ENCODE assay signal across 29 mouse cellular contexts in the genomic region with DNA sequence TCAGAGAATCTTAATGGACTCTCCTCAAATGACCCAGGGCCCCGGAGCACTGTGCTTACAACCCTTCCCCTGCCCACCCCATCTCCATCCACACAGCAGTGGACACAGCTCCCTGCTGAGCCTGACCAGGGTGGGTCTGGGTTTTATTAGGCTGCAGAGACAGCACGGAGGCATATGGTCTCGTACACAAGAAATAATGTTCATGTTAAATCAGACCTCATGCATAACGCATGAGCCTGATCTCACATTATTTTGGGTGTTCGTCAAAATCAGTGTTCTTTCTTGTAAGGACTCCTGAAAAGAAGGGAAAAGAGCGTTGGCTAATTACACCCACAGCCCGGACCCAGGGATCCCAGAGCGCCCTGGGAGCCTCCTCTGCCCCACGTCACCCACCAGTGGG. TPM values are rescaled to one million over a fixed set of nuclear protein-coding genes. Genes with fewer than 3 reads are reported as not detected.
DNase-seq lines count a peak whose midpoint lies in the region; ATAC-seq and TF ChIP-seq lines count a peak whose summit lies in the region.
"Had no signal": no experiment of that assay in that cellular context is flagged by ENCODE, and none has a peak within 500 bp of the region (broad histone marks: within the 10 kb centered on the region; RNA-seq: fewer than 3 reads in every experiment).

No protein-coding gene starts in this region.

- ATAC-seq in frontal cortex, adult (ENCODE audit: low TSS enrichment), result 0 out of 2 replicates have a peak, but pooled peaks have one; percentile 5
- ATAC-seq in forebrain, embryonic 16.5 days, result peak; percentile 66
- no peak for ATAC-seq in midbrain, embryonic 16.5 days
- no peak for ATAC-seq in granulocyte monocyte progenitor cell, adult 5-6 weeks (replicated peaks; ENCODE audit: poor library complexity, severe bottlenecking)

- H3K36me3 ChIP-seq in forebrain, embryonic 16.5 days (ENCODE audit: control insufficient read depth, insufficient read depth), result no peaks in the 10 kb centered on the region
- no peaks in the 10 kb centered on the region for H3K36me3 ChIP-seq in midbrain, embryonic 16.5 days (ENCODE audit: control insufficient read depth, insufficient read depth, low read length)
- H3K36me3 ChIP-seq: heart, embryonic 13.5 days; liver, embryonic 15.5 days had no signal

- H3K9ac ChIP-seq in forebrain, embryonic 16.5 days (replicated peaks; ENCODE audit: low read depth, low read length), result 0 out of 2 replicates have a peak overlapping the region, but pooled peaks have one; percentile 40
- H3K9ac ChIP-seq in midbrain, embryonic 16.5 days (ENCODE audit: low read depth, low read length), result no peak overlapping the region
- H3K9ac ChIP-seq: heart, embryonic 13.5 days; liver, embryonic 15.5 days had no signal

- peaks cover 18% of the 10 kb centered on the region for H3K27me3 ChIP-seq in forebrain, embryonic 16.5 days (replicated peaks; ENCODE audit: control insufficient read depth, insufficient read depth, low read length)
- peaks cover 15% of the 10 kb centered on the region for H3K27me3 ChIP-seq in midbrain, embryonic 16.5 days (ENCODE audit: control insufficient read depth, insufficient read depth, low read depth, low read length)

- peak overlapping the region; percentile 37 for H3K4me2 ChIP-seq in forebrain, embryonic 16.5 days (ENCODE audit: low read length)
- H3K4me2 ChIP-seq in midbrain, embryonic 16.5 days (ENCODE audit: low read length), result peak overlapping the region; percentile 31; the same call in 1 of the 2 replicates
- H3K4me2 ChIP-seq: heart, embryonic 13.5 days; liver, embryonic 15.5 days had no signal

- WGBS in forebrain, embryonic 16.5 days, result 19% methylated on average over 9 of the region's 9 CpGs
- 45% methylated on average over 9 of the region's 9 CpGs for WGBS in midbrain, embryonic 16.5 days

- DNase-seq in frontal cortex, postnatal 10 days (ENCODE audit: low spot score in 2 of 2), result no peak
- peak; percentile 78 for DNase-seq in brain, embryonic 14.5 days (ENCODE audit: low read depth)
- DNase-seq in lung, adult 18-20 months, result no peak
- DNase-seq in gastrocnemius, postnatal 25 days, result no peak
- DNase-seq: cerebellum, adult 11-12 months; cerebellum, postnatal 25 days; gastrocnemius, postnatal 14 days; heart, adult 2 months; heart, postnatal 14 days; kidney, adult 11 months; layer of hippocampus, adult 9-11 months; left cerebral cortex, postnatal 4 days; liver; lung, postnatal 4 days; right cerebral cortex, adult 18-20 months; right cerebral cortex, postnatal 4 days; thymus, postnatal 25 days had no signal

- TF ChIP-seq CTCF in brain, embryonic 14.5 days (IDR thresholded peaks at IDR 0.05; ENCODE audit: borderline replicate concordance, extremely low read depth, insufficient read depth, insufficient read length), result no peak

- no peak for TF ChIP-seq POLR2A in brain, embryonic 14.5 days (IDR thresholded peaks at IDR 0.05; ENCODE audit: borderline replicate concordance, extremely low read depth, insufficient read depth, insufficient read length, poor library complexity, severe bottlenecking)

- peaks cover 30% of the 10 kb centered on the region for H3K4me1 ChIP-seq in forebrain, embryonic 16.5 days (replicated peaks; ENCODE audit: control insufficient read depth, insufficient read depth, low read length)
- peaks cover 20% of the 10 kb centered on the region for H3K4me1 ChIP-seq in midbrain, embryonic 16.5 days (ENCODE audit: control insufficient read depth, insufficient read depth, low read length)
- H3K4me1 ChIP-seq: liver, embryonic 15.5 days had no signal

- H3K27ac ChIP-seq in forebrain, embryonic 16.5 days (ENCODE audit: low read length), result peak overlapping the region; percentile 74
- H3K27ac ChIP-seq in midbrain, embryonic 16.5 days (ENCODE audit: low read length), result no peak overlapping the region
- H3K27ac ChIP-seq: heart, adult 2 months; heart, embryonic 13.5 days; left cerebral cortex, adult 2 months; liver, embryonic 15.5 days had no signal

- H3K9me3 ChIP-seq in forebrain, embryonic 16.5 days (ENCODE audit: control insufficient read depth, low read length), result no peaks in the 10 kb centered on the region
- no peaks in the 10 kb centered on the region for H3K9me3 ChIP-seq in midbrain, embryonic 16.5 days (replicated peaks; ENCODE audit: control insufficient read depth, low read length, poor library complexity, severe bottlenecking)
- H3K9me3 ChIP-seq: heart, embryonic 13.5 days; liver, embryonic 15.5 days had no signal

- no peak overlapping the region for H3K4me3 ChIP-seq in forebrain, embryonic 16.5 days (replicated peaks; ENCODE audit: low read length)
- no peak overlapping the region for H3K4me3 ChIP-seq in midbrain, embryonic 16.5 days (ENCODE audit: low read depth, low read length)
- H3K4me3 ChIP-seq: heart, adult 2 months; heart, embryonic 13.5 days; left cerebral cortex, adult 2 months; liver, embryonic 15.5 days had no signal

RNA-seq across cellular contexts. Expression of gene Pou3f1, which starts 7.6 kb away (rescaled TPM):
- 21.3 and 23.1 TPM in 2 replicates for polyA plus RNA-seq in brain, embryonic 14.5 days (2012; rRNA removed)
- 20.9 and 22.7 TPM in 2 replicates for polyA plus RNA-seq in forebrain, embryonic 16.5 days (2015; fragmentation: Nextera tagmentation; extraction: Ambion mirVana)
- 12.3 and 14.4 TPM in 2 replicates for polyA plus RNA-seq in midbrain, embryonic 16.5 days (2015; fragmentation: Nextera tagmentation; extraction: Ambion mirVana)
- not detected in 2 replicates for total RNA-seq in granulocyte monocyte progenitor cell, adult 5-6 weeks (2014; fragmentation: Nextera tagmentation)
- not detected in 2 replicates for total RNA-seq in granulocyte monocyte progenitor cell, adult 5-6 weeks (2017)
- total RNA-seq in gastrocnemius, postnatal 25 days (2021), result under 1 TPM; 0.38 to 0.43 TPM
- polyA plus RNA-seq: liver, embryonic 15.5 days had no signal

RNA-seq across cellular contexts. Expression of gene Utp11, which starts 29.2 kb away (rescaled TPM):
- polyA plus RNA-seq in brain, embryonic 14.5 days (2012; rRNA removed), result 22.4 and 22.6 TPM in 2 replicates
- 42.1 and 48.3 TPM in 2 replicates for polyA plus RNA-seq in forebrain, embryonic 16.5 days (2015; fragmentation: Nextera tagmentation; extraction: Ambion mirVana)
- polyA plus RNA-seq in midbrain, embryonic 16.5 days (2015; fragmentation: Nextera tagmentation; extraction: Ambion mirVana), result 39.8 and 43.8 TPM in 2 replicates
- total RNA-seq in granulocyte monocyte progenitor cell, adult 5-6 weeks (2014; fragmentation: Nextera tagmentation), result 57.1 and 62.4 TPM in 2 replicates
- total RNA-seq in granulocyte monocyte progenitor cell, adult 5-6 weeks (2017), result 81.6 and 86.4 TPM in 2 replicates
- 10 to 100 TPM; 16.1 to 18.3 TPM for total RNA-seq in gastrocnemius, postnatal 25 days (2021)

RNA-seq across cellular contexts. Expression of gene Fhl3, which starts 36.3 kb away (rescaled TPM):
- 3.8 and 5.8 TPM in 2 replicates for polyA plus RNA-seq in brain, embryonic 14.5 days (2012; rRNA removed)
- 1.9 and 2.3 TPM in 2 replicates for polyA plus RNA-seq in forebrain, embryonic 16.5 days (2015; fragmentation: Nextera tagmentation; extraction: Ambion mirVana)
- 1.5 and 1.7 TPM in 2 replicates for polyA plus RNA-seq in midbrain, embryonic 16.5 days (2015; fragmentation: Nextera tagmentation; extraction: Ambion mirVana)
- 10.4 and 16.6 TPM in 2 replicates for total RNA-seq in granulocyte monocyte progenitor cell, adult 5-6 weeks (2014; fragmentation: Nextera tagmentation)
- 5.0 and 6.1 TPM in 2 replicates for total RNA-seq in granulocyte monocyte progenitor cell, adult 5-6 weeks (2017)
- 100 to 1,000 TPM; 200 to 220 TPM for total RNA-seq in gastrocnemius, postnatal 25 days (2021)

RNA-seq across cellular contexts. Expression of gene Sf3a3, which starts 50.4 kb away (rescaled TPM):
- 53.1 and 59.7 TPM in 2 replicates for polyA plus RNA-seq in brain, embryonic 14.5 days (2012; rRNA removed)
- polyA plus RNA-seq in forebrain, embryonic 16.5 days (2015; fragmentation: Nextera tagmentation; extraction: Ambion mirVana), result 128 and 129 TPM in 2 replicates
- 98.1 and 106 TPM in 2 replicates for polyA plus RNA-seq in midbrain, embryonic 16.5 days (2015; fragmentation: Nextera tagmentation; extraction: Ambion mirVana)
- 90.7 and 105 TPM in 2 replicates for total RNA-seq in granulocyte monocyte progenitor cell, adult 5-6 weeks (2014; fragmentation: Nextera tagmentation)
- 167 and 170 TPM in 2 replicates for total RNA-seq in granulocyte monocyte progenitor cell, adult 5-6 weeks (2017)
- total RNA-seq in gastrocnemius, postnatal 25 days (2021), result 10 to 100 TPM; 10.8 to 11.3 TPM

RNA-seq across cellular contexts. Expression of gene 3100002H09Rik, which starts 53.6 kb away (rescaled TPM):
- polyA plus RNA-seq in brain, embryonic 14.5 days (2012; rRNA removed), result 0.08 and 0.36 TPM in 2 replicates
- polyA plus RNA-seq in forebrain, embryonic 16.5 days (2015; fragmentation: Nextera tagmentation; extraction: Ambion mirVana), result 1.1 and 1.7 TPM in 2 replicates
- 1.1 and 1.5 TPM in 2 replicates for polyA plus RNA-seq in midbrain, embryonic 16.5 days (2015; fragmentation: Nextera tagmentation; extraction: Ambion mirVana)
- total RNA-seq in granulocyte monocyte progenitor cell, adult 5-6 weeks (2014; fragmentation: Nextera tagmentation), result not detected in 2 replicates
- total RNA-seq in granulocyte monocyte progenitor cell, adult 5-6 weeks (2017), result not detected in 2 replicates
- total RNA-seq in gastrocnemius, postnatal 25 days (2021), result not detected
- total RNA-seq: adrenal gland, postnatal 4 days; ES-E14; gastrocnemius, postnatal 14 days; heart, adult 2 months; heart, postnatal 14 days; megakaryocyte-erythroid progenitor cell, adult 5-6 weeks had no signal
- polyA plus RNA-seq: heart, adult 2 months; large intestine, adult 2 months; liver, embryonic 15.5 days; lung, embryonic 16.5 days had no signal

Comparison
In these comparisons a context has a peak if more than half of its experiments do, and no peak if none do; other contexts are left out.
1. ATAC-seq: peak in frontal cortex, adult (single experiment) and forebrain, embryonic 16.5 days (single experiment); none in midbrain, embryonic 16.5 days (single experiment) and granulocyte monocyte progenitor cell, adult 5-6 weeks (single experiment).